Mouse (Mus musculus): ENCODE data around the gene Vdr. TPM values are rescaled to one million over a fixed set of nuclear protein-coding genes. Genes with fewer than 3 reads are reported as not detected.

Gene Vdr
- polyA plus RNA-seq, 1 experiment from 2014 or later = 1.7 TPM

DNA sequence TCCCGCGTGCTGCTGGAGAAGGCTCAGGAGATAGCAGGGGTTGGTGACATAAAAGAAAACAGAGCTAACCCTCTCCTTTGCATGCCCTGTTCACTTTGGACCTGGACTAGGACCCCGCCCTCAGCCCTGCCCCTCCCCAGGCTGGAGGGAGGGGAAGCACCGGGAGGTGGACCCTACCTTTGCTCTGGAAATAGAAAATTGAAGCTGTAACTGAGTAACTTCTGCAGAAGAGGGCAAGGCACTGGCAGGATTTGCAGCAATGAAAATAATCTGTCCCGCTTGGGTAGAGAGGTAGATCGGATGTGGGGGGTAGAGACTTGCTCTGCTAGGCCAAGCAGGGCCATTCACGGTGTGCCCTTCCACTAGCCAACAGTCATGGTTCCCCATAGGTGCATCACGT lies 32.9 kb upstream of the Vdr start:
- no peaks in the 10 kb centered on the region for H3K27me3 ChIP-seq (replicated peaks)
- no peak for ATAC-seq (ENCODE audit: insufficient read depth, low FRiP score, low read depth)
- no peak overlapping the region for H3K4me3 ChIP-seq (replicated peaks)
- WGBS = 81% methylated on average over 8 of the region's 8 CpGs
- no peak overlapping the region for H3K4me2 ChIP-seq
- H3K9me3 ChIP-seq = no peaks in the 10 kb centered on the region
- H3K27ac ChIP-seq = no peak overlapping the region
- H3K9ac ChIP-seq = no peak overlapping the region
- no peaks in the 10 kb centered on the region for H3K4me1 ChIP-seq
- H3K36me3 ChIP-seq = no peaks in the 10 kb centered on the region

GRCm38 (mm10) chr15:97942538-97942937 lies 32.1 kb upstream of the Vdr start:
- no peak for ATAC-seq (ENCODE audit: insufficient read depth, low FRiP score, low read depth)
- no peaks in the 10 kb centered on the region for H3K27me3 ChIP-seq (replicated peaks)
- H3K4me1 ChIP-seq = no peaks in the 10 kb centered on the region
- H3K9me3 ChIP-seq = no peaks in the 10 kb centered on the region
- no peak overlapping the region for H3K9ac ChIP-seq
- 77% methylated on average over 8 of the region's 8 CpGs for WGBS
- no peaks in the 10 kb centered on the region for H3K36me3 ChIP-seq
- no peak overlapping the region for H3K27ac ChIP-seq
- no peak overlapping the region for H3K4me2 ChIP-seq
- no peak overlapping the region for H3K4me3 ChIP-seq (replicated peaks)

DNA sequence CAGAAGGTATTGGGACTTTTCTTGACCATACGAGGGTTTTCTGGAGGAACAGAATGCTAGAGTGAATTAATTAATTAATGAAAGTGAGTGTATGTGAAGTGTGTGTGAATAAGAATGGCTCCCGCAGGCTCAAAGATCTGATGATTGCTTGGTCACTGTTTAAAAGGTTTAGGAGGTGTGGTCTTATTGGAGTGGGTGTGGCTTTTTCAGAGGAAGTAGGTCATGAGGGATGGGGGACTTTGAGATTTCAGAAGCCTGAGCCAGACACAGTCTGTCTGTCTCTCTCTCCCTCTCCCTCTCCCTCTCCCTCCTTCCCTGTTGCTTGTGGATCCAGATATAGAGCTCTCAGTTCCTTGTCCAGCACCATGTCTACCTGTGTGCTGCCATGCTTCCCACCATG lies 30.9 kb upstream of the Vdr start:
- H3K27me3 ChIP-seq (replicated peaks) = no peaks in the 10 kb centered on the region
- no peaks in the 10 kb centered on the region for H3K4me1 ChIP-seq
- H3K9ac ChIP-seq = no peak overlapping the region
- H3K27ac ChIP-seq = no peak overlapping the region
- no peak overlapping the region for H3K4me2 ChIP-seq
- no peak overlapping the region for H3K4me3 ChIP-seq (replicated peaks)
- H3K36me3 ChIP-seq = no peaks in the 10 kb centered on the region
- no peak for ATAC-seq (ENCODE audit: insufficient read depth, low FRiP score, low read depth)
- 92% methylated on average over 2 of the region's 2 CpGs for WGBS
- no peaks in the 10 kb centered on the region for H3K9me3 ChIP-seq

GRCm38 (mm10) chr15:97940088-97940487 lies 29.7 kb upstream of the Vdr start:
- no peak for ATAC-seq (ENCODE audit: insufficient read depth, low FRiP score, low read depth)
- H3K4me3 ChIP-seq (replicated peaks) = no peak overlapping the region
- WGBS = 73% methylated on average over 2 of the region's 2 CpGs
- no peaks in the 10 kb centered on the region for H3K27me3 ChIP-seq (replicated peaks)
- no peak overlapping the region for H3K9ac ChIP-seq
- no peak overlapping the region for H3K4me2 ChIP-seq
- no peaks in the 10 kb centered on the region for H3K36me3 ChIP-seq
- no peaks in the 10 kb centered on the region for H3K4me1 ChIP-seq
- H3K9me3 ChIP-seq = no peaks in the 10 kb centered on the region
- H3K27ac ChIP-seq = no peak overlapping the region

- Histone ChIP-seq H3K9ac (no peak overlapping the region), H3K27me3 (replicated peaks) (no peaks in the 10 kb centered on the region), H3K4me3 (replicated peaks) (no peak overlapping the region), H3K9me3 (no peaks in the 10 kb centered on the region), H3K4me1 (no peaks in the 10 kb centered on the region), H3K36me3 (no peaks in the 10 kb centered on the region), H3K4me2 (no peak overlapping the region), H3K27ac (no peak overlapping the region)
- WGBS = 58% methylated on average over 6 of the region's 6 CpGs
- ATAC-seq (ENCODE audit: insufficient read depth, low FRiP score, low read depth) = no peak
These were observed 28.1 kb upstream of the Vdr start for GRCm38 (mm10) chr15:97938580-97938979.

- Histone ChIP-seq H3K4me1 (no peaks in the 10 kb centered on the region), H3K4me3 (replicated peaks) (no peak overlapping the region), H3K9me3 (no peaks in the 10 kb centered on the region), H3K27ac (no peak overlapping the region), H3K27me3 (replicated peaks) (no peaks in the 10 kb centered on the region), H3K36me3 (no peaks in the 10 kb centered on the region), H3K4me2 (no peak overlapping the region), H3K9ac (no peak overlapping the region)
- 80% methylated on average over 12 of the region's 12 CpGs for WGBS
- ATAC-seq (ENCODE audit: insufficient read depth, low FRiP score, low read depth) = no peak
These were observed 22.0 kb upstream of the Vdr start for GRCm38 (mm10) chr15:97932441-97932840.

- Histone ChIP-seq H3K4me3 (replicated peaks) (no peak overlapping the region), H3K9me3 (no peaks in the 10 kb centered on the region), H3K36me3 (no peaks in the 10 kb centered on the region), H3K27ac (no peak overlapping the region), H3K4me2 (no peak overlapping the region), H3K4me1 (no peaks in the 10 kb centered on the region), H3K27me3 (replicated peaks) (no peaks in the 10 kb centered on the region), H3K9ac (no peak overlapping the region)
- ATAC-seq (ENCODE audit: insufficient read depth, low FRiP score, low read depth) = peak; percentile 43
- 41% methylated on average over 13 of the region's 13 CpGs for WGBS
These were observed 18.9 kb upstream of the Vdr start for GRCm38 (mm10) chr15:97929259-97929824.

GRCm38 (mm10) chr15:97927821-97928220 lies 17.4 kb upstream of the Vdr start:
- no peak overlapping the region for H3K27ac ChIP-seq
- no peaks in the 10 kb centered on the region for H3K36me3 ChIP-seq
- H3K9ac ChIP-seq = no peak overlapping the region
- no peak overlapping the region for H3K4me3 ChIP-seq (replicated peaks)
- WGBS = 49% methylated on average over 6 of the region's 6 CpGs
- no peaks in the 10 kb centered on the region for H3K27me3 ChIP-seq (replicated peaks)
- no peaks in the 10 kb centered on the region for H3K9me3 ChIP-seq
- no peaks in the 10 kb centered on the region for H3K4me1 ChIP-seq
- ATAC-seq (ENCODE audit: insufficient read depth, low FRiP score, low read depth) = no peak
- H3K4me2 ChIP-seq = no peak overlapping the region

DNA sequence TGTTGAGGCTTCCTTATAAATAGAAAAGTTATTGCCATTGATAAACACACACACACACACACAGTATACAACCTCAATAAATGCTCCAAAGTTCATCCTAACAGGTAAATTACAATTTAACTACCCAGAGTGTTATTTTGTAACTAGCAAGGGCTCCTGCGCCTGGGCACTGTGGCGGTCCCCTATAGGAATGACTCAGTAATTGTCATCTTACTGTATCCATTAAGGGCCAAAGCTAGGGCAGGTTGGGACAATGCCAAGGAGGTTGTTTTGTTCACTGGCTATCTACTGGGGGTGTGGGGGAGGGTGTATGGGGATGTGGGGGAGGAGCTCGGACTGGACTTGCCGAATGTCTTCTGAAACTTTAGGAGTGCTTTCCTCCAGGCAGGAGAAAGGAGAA lies 16.6 kb upstream of the Vdr start:
- no peaks in the 10 kb centered on the region for H3K27me3 ChIP-seq (replicated peaks)
- H3K9me3 ChIP-seq = no peaks in the 10 kb centered on the region
- H3K4me1 ChIP-seq = no peaks in the 10 kb centered on the region
- 61% methylated on average over 4 of the region's 4 CpGs for WGBS
- ATAC-seq (ENCODE audit: insufficient read depth, low FRiP score, low read depth) = no peak
- H3K9ac ChIP-seq = no peak overlapping the region
- H3K4me2 ChIP-seq = no peak overlapping the region
- H3K36me3 ChIP-seq = no peaks in the 10 kb centered on the region
- H3K4me3 ChIP-seq (replicated peaks) = no peak overlapping the region
- no peak overlapping the region for H3K27ac ChIP-seq

DNA sequence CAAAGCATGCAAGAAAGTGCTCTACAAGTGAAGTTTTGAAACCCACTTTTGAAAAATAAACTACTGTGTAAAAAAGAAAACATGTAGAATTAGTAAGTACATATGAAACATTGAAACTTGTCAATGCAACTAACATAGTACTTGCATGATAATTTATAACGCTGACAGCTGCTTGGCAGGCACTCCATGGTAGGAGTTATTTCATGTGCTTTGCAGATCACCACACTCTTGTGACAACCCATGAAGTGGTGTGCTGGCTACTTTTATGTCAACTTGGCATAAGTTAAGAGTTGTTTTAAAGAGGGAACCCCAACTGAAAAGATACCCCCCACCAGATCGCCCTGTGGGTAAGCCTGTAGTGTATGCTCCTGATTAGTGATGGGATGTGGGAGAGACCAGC lies 12.0 kb upstream of the Vdr start:
- WGBS = 75% methylated on average over 2 of the region's 2 CpGs
- Histone ChIP-seq H3K4me2 (no peak overlapping the region), H3K4me3 (replicated peaks) (no peak overlapping the region), H3K36me3 (no peaks in the 10 kb centered on the region), H3K27me3 (replicated peaks) (no peaks in the 10 kb centered on the region), H3K9me3 (no peaks in the 10 kb centered on the region), H3K4me1 (no peaks in the 10 kb centered on the region), H3K9ac (no peak overlapping the region), H3K27ac (no peak overlapping the region)
- no peak for ATAC-seq (ENCODE audit: insufficient read depth, low FRiP score, low read depth)

GRCm38 (mm10) chr15:97921796-97922195 lies 11.4 kb upstream of the Vdr start:
- H3K36me3 ChIP-seq = no peaks in the 10 kb centered on the region
- ATAC-seq (ENCODE audit: insufficient read depth, low FRiP score, low read depth) = no peak
- 82% methylated on average over 9 of the region's 9 CpGs for whole genome bisulfite sequencing

GRCm38 (mm10) chr15:97920306-97920705 lies 9.9 kb upstream of the Vdr start:
- H3K36me3 ChIP-seq = no peaks in the 10 kb centered on the region
- H3K4me3 ChIP-seq (replicated peaks) = no peak overlapping the region
- no peaks in the 10 kb centered on the region for H3K27me3 ChIP-seq (replicated peaks)
- H3K9ac ChIP-seq = no peak overlapping the region
- no peak overlapping the region for H3K27ac ChIP-seq
- no peak overlapping the region for H3K4me2 ChIP-seq
- no peak for ATAC-seq (ENCODE audit: insufficient read depth, low FRiP score, low read depth)
- WGBS = 58% methylated on average over 5 of the region's 5 CpGs
- H3K9me3 ChIP-seq = no peaks in the 10 kb centered on the region
- no peaks in the 10 kb centered on the region for H3K4me1 ChIP-seq

More at GRCm38 (mm10) chr15:97921796-97922195, 11.4 kb upstream of the Vdr start:
- no peaks in the 10 kb centered on the region for H3K9me3 ChIP-seq
- no peak overlapping the region for H3K27ac ChIP-seq
- no peak overlapping the region for H3K4me3 ChIP-seq (replicated peaks)
- H3K27me3 ChIP-seq (replicated peaks) = no peaks in the 10 kb centered on the region
- H3K4me1 ChIP-seq = no peaks in the 10 kb centered on the region
- H3K9ac ChIP-seq = no peak overlapping the region
- H3K4me2 ChIP-seq = no peak overlapping the region

DNA sequence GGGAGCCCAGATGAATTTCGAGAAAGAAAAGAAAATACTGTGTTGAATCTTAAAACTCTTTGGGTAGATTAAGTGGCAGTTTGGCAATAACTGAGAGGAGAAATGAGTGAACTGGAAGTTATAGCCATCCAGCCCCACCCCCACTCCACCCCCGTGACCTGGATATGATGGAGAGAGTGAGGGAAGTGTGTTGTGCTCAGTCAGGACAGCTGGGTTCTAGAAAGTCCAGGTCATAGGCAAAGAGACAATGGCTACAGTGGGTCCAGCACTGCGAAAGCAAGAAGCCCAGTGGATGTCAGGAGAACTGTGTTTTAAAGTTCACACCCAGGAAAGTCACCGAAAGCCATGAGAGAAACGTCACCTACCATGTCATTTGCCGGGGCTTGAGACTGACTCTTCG lies 8.8 kb upstream of the Vdr start:
- H3K36me3 ChIP-seq = no peaks in the 10 kb centered on the region
- H3K4me2 ChIP-seq = no peak overlapping the region
- no peak overlapping the region for H3K9ac ChIP-seq
- peaks cover 3% of the 10 kb centered on the region; the same call in 1 of the 2 replicates for H3K4me1 ChIP-seq
- ATAC-seq (ENCODE audit: insufficient read depth, low FRiP score, low read depth) = no peak
- H3K27ac ChIP-seq = no peak overlapping the region
- H3K4me3 ChIP-seq (replicated peaks) = no peak overlapping the region
- H3K9me3 ChIP-seq = no peaks in the 10 kb centered on the region
- WGBS = 79% methylated on average over 7 of the region's 7 CpGs
- no peaks in the 10 kb centered on the region for H3K27me3 ChIP-seq (replicated peaks)

Measured in stomach, embryonic 15.5 days (tissue).